Comparison of ENCODE assay signal across 9 mouse cellular contexts in genomic region chr3:116858941-116859685, GRCm38 (mm10). TPM values are rescaled to one million over a fixed set of nuclear protein-coding genes. Genes with fewer than 3 reads are reported as not detected.
DNase-seq lines count a peak whose midpoint lies in the region; ATAC-seq and TF ChIP-seq lines count a peak whose summit lies in the region.
"Had no signal": no experiment of that assay in that cellular context is flagged by ENCODE, and none has a peak within 500 bp of the region (broad histone marks: within the 10 kb centered on the region; RNA-seq: fewer than 3 reads in every experiment).

TSS of gene Frrs1 (plus strand) at chr3:116859464.

- H3ac ChIP-seq in C2C12 (ENCODE audit: control insufficient read depth, insufficient read length, low read depth): no peak within 1 kb of the TSS

- intact Hi-C loops in heart, adult 2 months (cut with DNase I): no loop called here
- intact Hi-C loops in gastrocnemius, postnatal 14 days (cut with DNase I; ENCODE audit: low total_unique reads): no loop called here

- no peak for ATAC-seq in embryonic facial prominence, embryonic 11.5 days (replicated peaks; ENCODE audit: insufficient number of reproducible peaks, low FRiP score, low TSS enrichment, low read depth)
- ATAC-seq in liver, embryonic 13.5 days (ENCODE audit: low read depth): peak; percentile 88
- ATAC-seq: midbrain, embryonic 15.5 days had no signal

- no peaks in the 10 kb centered on the region for H3K9me3 ChIP-seq in embryonic facial prominence, embryonic 11.5 days (replicated peaks; ENCODE audit: control insufficient read depth, low read length)
- no peaks in the 10 kb centered on the region for H3K9me3 ChIP-seq in liver, embryonic 13.5 days (replicated peaks)
- H3K9me3 ChIP-seq: midbrain, embryonic 15.5 days had no signal

- no peaks in the 10 kb centered on the region for H3K27me3 ChIP-seq in heart, adult 2 months (ENCODE audit: control insufficient read depth, insufficient read depth, low read length)
- no peaks in the 10 kb centered on the region for H3K27me3 ChIP-seq in C2C12 (ENCODE audit: control insufficient read depth, insufficient read depth, insufficient read length)
- no peaks in the 10 kb centered on the region for H3K27me3 ChIP-seq in embryonic facial prominence, embryonic 11.5 days (ENCODE audit: control insufficient read depth, insufficient read depth, low read length)
- no peaks in the 10 kb centered on the region for H3K27me3 ChIP-seq in liver, embryonic 13.5 days
- H3K27me3 ChIP-seq: midbrain, embryonic 15.5 days had no signal

- peaks cover 13% of the 10 kb centered on the region for H3K79me3 ChIP-seq in C2C12 (ENCODE audit: low read depth)

- WGBS in heart, adult 2 months: 76% methylated on average over 9 of the region's 9 CpGs
- 84% methylated on average over 9 of the region's 9 CpGs for WGBS in embryonic facial prominence, embryonic 11.5 days
- WGBS in liver, embryonic 13.5 days (ENCODE audit: insufficient replicate concordance): 20% methylated on average over 8 of the region's 9 CpGs

- H3K4me2 ChIP-seq in embryonic facial prominence, embryonic 11.5 days (ENCODE audit: low read depth, low read length): no peak within 1 kb of the TSS
- H3K4me2 ChIP-seq in liver, embryonic 13.5 days: peak within 1 kb of the TSS; percentile 92

- no peak within 1 kb of the TSS for H3K27ac ChIP-seq in heart, adult 2 months
- no peak within 1 kb of the TSS for H3K27ac ChIP-seq in embryonic facial prominence, embryonic 11.5 days (replicated peaks; ENCODE audit: low read depth, low read length)
- peak within 1 kb of the TSS; percentile 96 for H3K27ac ChIP-seq in liver, embryonic 13.5 days
- H3K27ac ChIP-seq: midbrain, embryonic 15.5 days had no signal

- peak; percentile 66 for DNase-seq in heart, adult 11 months
- no peak for DNase-seq in heart, adult 2 months
- no peak for DNase-seq in embryonic facial prominence, embryonic 11.5 days (ENCODE audit: low spot score)
- peak; percentile 76 for DNase-seq in liver, embryonic 13.5 days
- DNase-seq in gastrocnemius, postnatal 14 days: no peak
- no peak for DNase-seq in ovary, postnatal 10 days (ENCODE audit: low spot score)
- no peak for DNase-seq in cerebellum, adult 9-10 months

- no peaks in the 10 kb centered on the region for H3K79me2 ChIP-seq in heart, adult 2 months (replicated peaks; ENCODE audit: control insufficient read depth, insufficient read depth, low read length)
- peaks cover 22% of the 10 kb centered on the region for H3K79me2 ChIP-seq in C2C12 (ENCODE audit: control insufficient read depth, insufficient read depth)

- H3K4me3 ChIP-seq in heart, adult 2 months: no peak within 1 kb of the TSS
- no peak within 1 kb of the TSS for H3K4me3 ChIP-seq in C2C12 (ENCODE audit: insufficient read depth, poor library complexity, severe bottlenecking)
- H3K4me3 ChIP-seq in embryonic facial prominence, embryonic 11.5 days (ENCODE audit: low read depth, low read length): no peak within 1 kb of the TSS
- peak within 1 kb of the TSS; percentile 80 for H3K4me3 ChIP-seq in liver, embryonic 13.5 days (replicated peaks)
- H3K4me3 ChIP-seq: midbrain, embryonic 15.5 days had no signal

- H3K4me1 ChIP-seq in heart, adult 2 months (ENCODE audit: control insufficient read depth, insufficient read depth, low read length): peaks cover 2% of the 10 kb centered on the region
- H3K4me1 ChIP-seq in embryonic facial prominence, embryonic 11.5 days (ENCODE audit: control insufficient read depth, insufficient read depth, low read length): no peaks in the 10 kb centered on the region
- peaks cover 76% of the 10 kb centered on the region for H3K4me1 ChIP-seq in liver, embryonic 13.5 days (replicated peaks)

- H3K9ac ChIP-seq in heart, adult 2 months (ENCODE audit: low read depth, low read length): no peak within 1 kb of the TSS
- H3K9ac ChIP-seq in embryonic facial prominence, embryonic 11.5 days (replicated peaks; ENCODE audit: low read length): no peak within 1 kb of the TSS
- peak within 1 kb of the TSS; percentile 86 for H3K9ac ChIP-seq in liver, embryonic 13.5 days
- H3K9ac ChIP-seq: midbrain, embryonic 15.5 days had no signal

- no peak for TF ChIP-seq POLR2A in heart, adult 2 months (IDR thresholded peaks at IDR 0.05; ENCODE audit: insufficient read depth, low read depth, low read length)

- TF ChIP-seq EP300 in heart, adult 2 months (IDR thresholded peaks at IDR 0.05; ENCODE audit: insufficient read depth, low read depth, low read length): no peak

- no peak for TF ChIP-seq CTCF in heart, adult 2 months (IDR thresholded peaks at IDR 0.05)
- TF ChIP-seq CTCF in C2C12 (IDR thresholded peaks at IDR 0.05; ENCODE audit: control insufficient read depth, insufficient read depth, insufficient read length): no peak

- H3K36me3 ChIP-seq in heart, adult 2 months (ENCODE audit: control insufficient read depth, insufficient read depth, low read length): no peaks in the 10 kb centered on the region
- no peaks in the 10 kb centered on the region for H3K36me3 ChIP-seq in C2C12 (ENCODE audit: control insufficient read depth, insufficient read depth)
- no peaks in the 10 kb centered on the region for H3K36me3 ChIP-seq in embryonic facial prominence, embryonic 11.5 days (replicated peaks; ENCODE audit: control insufficient read depth, insufficient read depth, low read depth, low read length)
- H3K36me3 ChIP-seq in liver, embryonic 13.5 days: no peaks in the 10 kb centered on the region
- H3K36me3 ChIP-seq: midbrain, embryonic 15.5 days had no signal

TF ChIP-seq in C2C12, 6 proteins besides CTCF, POLR2A, EP300 and RAD21:
- TF ChIP-seq MYOG (IDR thresholded peaks at IDR 0.05; ENCODE audit: control insufficient read depth, extremely low read depth, insufficient read length) (no peak), CEBPB (IDR thresholded peaks at IDR 0.05; ENCODE audit: low read depth) (no peak), MYOD1 (IDR thresholded peaks at IDR 0.05; ENCODE audit: control insufficient read depth, insufficient read length, low read depth) (no peak), USF1 (IDR thresholded peaks at IDR 0.05; ENCODE audit: low read depth) (no peak), FOSL1 (IDR thresholded peaks at IDR 0.05; ENCODE audit: insufficient read depth, low read length, poor library complexity, severe bottlenecking) (no peak), MAX (IDR thresholded peaks at IDR 0.05) (no peak)

RNA-seq across cellular contexts. Expression of gene Frrs1, which starts in this region (rescaled TPM):
- 1 to 10 TPM; 2.4 to 3.2 TPM for total RNA-seq in heart, adult 2 months (2021)
- polyA plus RNA-seq in heart, adult 2 months (2012; rRNA removed): 3.6 TPM in 2 replicates
- polyA plus RNA-seq in C2C12 (2012; fragmentation: generic; extraction: Trizol): 13.1 TPM
- 10.6 and 11.6 TPM in 2 replicates for polyA plus RNA-seq in embryonic facial prominence, embryonic 11.5 days (2014; fragmentation: Nextera tagmentation; extraction: Ambion mirVana)
- polyA plus RNA-seq in liver, embryonic 13.5 days (2015; fragmentation: Nextera tagmentation; extraction: Ambion mirVana): 37.6 and 46.4 TPM in 2 replicates
- total RNA-seq in gastrocnemius, postnatal 14 days (2021): 1 to 10 TPM; 2.1 to 2.3 TPM

Comparison
In these comparisons a context has a peak if more than half of its experiments do, and no peak if none do; other contexts are left out.
1. DNase-seq: peak in heart, adult 11 months (single experiment) and liver, embryonic 13.5 days (single experiment); none in heart, adult 2 months (0 of 2), embryonic facial prominence, embryonic 11.5 days (single experiment), gastrocnemius, postnatal 14 days (single experiment), ovary, postnatal 10 days (single experiment) and cerebellum, adult 9-10 months (single experiment).